Mouse (Mus musculus): ENCODE results near the gene Rph3a. TPM values are rescaled to one million over a fixed set of nuclear protein-coding genes. Genes with fewer than 3 reads are reported as not detected.
"Not testable (repeated sequence)": the region's sequence is repeated elsewhere in the genome, so short reads cannot be mapped to it uniquely, and the experiment has no call there.

The Rph3a gene
- polyA plus RNA-seq, 1 experiment, result not detected

GRCm38 (mm10) chr5:120908196-120908920 is 101.5 kb downstream of the Rph3a start:
- no peak for DNase-seq (ENCODE audit: low read depth)

GRCm38 (mm10) chr5:120906791-120907733 is 102.8 kb downstream of the Rph3a start, which contains the start of gene Oas1a:
TSS of gene Oas1a (minus strand) at chr5:120907521.
- DNase-seq (ENCODE audit: low read depth), result not testable (repeated sequence)

- no peak for DNase-seq (ENCODE audit: low read depth)
These were observed 107.8 kb downstream of the Rph3a start for GRCm38 (mm10) chr5:120902056-120902455.

- DNase-seq (ENCODE audit: low read depth), result no peak
These were observed 109.2 kb downstream of the Rph3a start for GRCm38 (mm10) chr5:120900666-120901065.

- DNase-seq (ENCODE audit: low read depth), result no peak
These were observed 111.2 kb downstream of the Rph3a start for GRCm38 (mm10) chr5:120898726-120899125.

GRCm38 (mm10) chr5:120898307-120898706 is 111.6 kb downstream of the Rph3a start:
- no peak for DNase-seq (ENCODE audit: low read depth)

GRCm38 (mm10) chr5:120895231-120895900 is 114.5 kb downstream of the Rph3a start:
- no peak for DNase-seq (ENCODE audit: low read depth)

- DNase-seq (ENCODE audit: low read depth), result not testable (repeated sequence)
These were observed 115.2 kb downstream of the Rph3a start for GRCm38 (mm10) chr5:120894692-120895091.

- DNase-seq (ENCODE audit: low read depth), result not testable (repeated sequence)
These were observed 116.0 kb downstream of the Rph3a start for GRCm38 (mm10) chr5:120893866-120894265.

GRCm38 (mm10) chr5:120892243-120892660 is 117.6 kb downstream of the Rph3a start:
- no peak for DNase-seq (ENCODE audit: low read depth)

- DNase-seq (ENCODE audit: low read depth), result not testable (repeated sequence)
These were observed 118.2 kb downstream of the Rph3a start for GRCm38 (mm10) chr5:120891566-120892242.

GRCm38 (mm10) chr5:120890991-120891390 is 118.9 kb downstream of the Rph3a start:
- no peak for DNase-seq (ENCODE audit: low read depth)

Other genes starting within 250 kb of the Rph3a start
- 0.58 and 0.72 TPM in 2 replicates for gene Oas3, start 232.4 kb downstream of the Rph3a start, polyA plus RNA-seq (2012; rRNA removed)
- gene Oas1e, start 214.6 kb downstream of the Rph3a start, polyA plus RNA-seq (2012; rRNA removed), result not detected in 2 replicates
- 2.7 and 4.1 TPM in 2 replicates for gene Oas1c, start 197.6 kb downstream of the Rph3a start, polyA plus RNA-seq (2012; rRNA removed)
- 0.08 TPM in 1 of 2 replicates, not detected in the other for gene Oas1f, start 162.7 kb downstream of the Rph3a start, polyA plus RNA-seq (2012; rRNA removed)
- not detected in 2 replicates for gene Oas1h, start 148.7 kb downstream of the Rph3a start, polyA plus RNA-seq (2012; rRNA removed)
- 1.4 and 3.0 TPM in 2 replicates for gene Oas1g, start 122.5 kb downstream of the Rph3a start, polyA plus RNA-seq (2012; rRNA removed)
- gene Oas1a, start 102.6 kb downstream of the Rph3a start, polyA plus RNA-seq (2012; rRNA removed), result 4.3 and 5.6 TPM in 2 replicates
- not detected in 2 replicates for gene Oas1d, start 95.6 kb downstream of the Rph3a start, polyA plus RNA-seq (2012; rRNA removed)
- 57.6 and 60.3 TPM in 2 replicates for gene Ptpn11, start 181.3 kb upstream of the Rph3a start, polyA plus RNA-seq (2012; rRNA removed)
- 380 and 391 TPM in 2 replicates for gene Rpl6, start 194.4 kb upstream of the Rph3a start, polyA plus RNA-seq (2012; rRNA removed)
- gene Hectd4, start 210.1 kb upstream of the Rph3a start, polyA plus RNA-seq (2012; rRNA removed), result 13.0 and 15.6 TPM in 2 replicates

Measured in gonadal fat pad, adult 2 months (tissue).